Mouse (Mus musculus) limb, embryonic 10.5 days (tissue): ENCODE data around the gene Hspb7. TPM values are rescaled to one million over a fixed set of nuclear protein-coding genes. Genes with fewer than 3 reads are reported as not detected.

Source experiments
- DNase-seq: peaks from one replicate; pipeline ENCODE4 v3.0.0-alpha.2; 2017; ENCODE audit warnings: low spot score
- H3K27ac ChIP-seq: fragments of 300-500 bp; sonication (generic); 2 replicates; pipeline ENCODE4 v1.5.1; 2016; ENCODE audit warnings: mild to moderate bottlenecking
- H3K27me3 ChIP-seq: fragments of 300-500 bp; sonication (generic); 2 replicates; pipeline ENCODE4 v1.6.1; 2016; ENCODE audit warnings: low read depth, mild to moderate bottlenecking; ENCODE audit not compliant: poor library complexity, severe bottlenecking
- H3K36me3 ChIP-seq: fragments of 300-500 bp; sonication (generic); 2 replicates; pipeline ENCODE4 v1.6.1; 2016; ENCODE audit warnings: mild to moderate bottlenecking, moderate library complexity
- H3K4me1 ChIP-seq: fragments of 300-500 bp; sonication (generic); 2 replicates; pipeline ENCODE4 v1.6.1; 2016
- H3K4me3 ChIP-seq: fragments of 300-500 bp; sonication (generic); 2 replicates; pipeline ENCODE4 v1.5.1; 2016; ENCODE audit warnings: mild to moderate bottlenecking, moderate library complexity
- H3K9me3 ChIP-seq: fragments of 300-500 bp; sonication (generic); replicated peaks from 2 replicates; pipeline ENCODE4 v1.6.1; 2016; ENCODE audit warnings: mild to moderate bottlenecking
- WGBS: fragments of 180-500 bp; shearing (Covaris S2); methylation state at CpG from one replicate; pipeline ENCODE4 v1.1.7; 2016; 5-methylcytosine and 5-hydroxymethylcytosine counted together
- polyA plus RNA-seq: library from polyadenylated mRNA; unstranded; fragments of >200 nt; fragmentation: Nextera tagmentation; extraction: Ambion mirVana; gene quantifications from 2 replicates; pipeline ENCODE4 v1.2.1, GENCODE M21; 2016

Gene Hspb7
- polyA plus RNA-seq, 1 experiment from 2014 or later = 0.05 TPM

DNA sequence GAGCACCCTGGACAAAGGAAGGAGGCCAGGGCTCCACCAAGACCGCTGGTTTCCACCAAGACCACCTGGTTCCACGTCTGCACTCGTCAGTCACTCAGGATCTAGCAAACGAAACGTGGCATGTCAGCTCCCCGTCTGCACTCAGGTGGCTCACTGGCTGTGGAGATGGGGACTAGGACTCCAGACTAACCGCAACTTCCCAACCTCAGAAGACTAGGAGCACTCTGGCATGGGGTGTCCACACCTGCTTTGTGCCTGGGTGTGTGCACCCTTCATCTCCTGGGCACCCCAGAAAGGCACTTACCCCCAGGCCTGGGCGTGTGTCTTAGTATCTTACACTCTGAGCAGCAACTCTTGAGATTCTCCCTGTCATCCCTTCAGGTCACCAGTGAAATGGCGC is 39.2 kb downstream of the Hspb7 start:
- H3K27ac ChIP-seq = no peak overlapping the region
- H3K36me3 ChIP-seq = peaks cover 86% of the 10 kb centered on the region
- 93% methylated on average over 9 of the region's 9 CpGs for WGBS
- H3K27me3 ChIP-seq = no peaks in the 10 kb centered on the region
- H3K4me1 ChIP-seq = peaks cover 19% of the 10 kb centered on the region
- no peaks in the 10 kb centered on the region for H3K9me3 ChIP-seq
- no peak for DNase-seq
- no peak overlapping the region for H3K4me3 ChIP-seq

DNA sequence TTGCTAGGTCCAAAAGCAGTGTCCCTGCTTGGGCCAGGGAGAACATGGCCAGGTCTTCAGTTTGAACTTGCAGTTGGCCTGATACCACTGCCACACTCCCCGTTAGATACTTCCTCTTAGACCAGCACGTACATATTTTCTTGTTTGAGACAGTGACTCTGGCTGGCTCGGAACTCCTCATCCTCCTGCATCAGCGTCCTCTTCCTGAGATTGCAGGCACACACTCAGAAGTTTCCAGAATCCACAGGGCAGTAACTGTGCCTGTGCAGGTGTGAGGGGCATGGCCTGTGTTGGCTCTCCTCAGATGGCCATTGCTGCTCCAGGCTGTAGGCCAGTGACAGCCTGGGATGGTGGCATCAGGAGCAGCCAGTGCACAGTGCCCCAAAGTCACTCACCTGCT is 39.9 kb downstream of the Hspb7 start:
- no peak overlapping the region for H3K4me3 ChIP-seq
- WGBS = 90% methylated on average over 4 of the region's 4 CpGs
- no peak overlapping the region for H3K27ac ChIP-seq
- no peak for DNase-seq
- H3K9me3 ChIP-seq = no peaks in the 10 kb centered on the region
- peaks cover 87% of the 10 kb centered on the region for H3K36me3 ChIP-seq
- peaks cover 19% of the 10 kb centered on the region for H3K4me1 ChIP-seq
- no peaks in the 10 kb centered on the region for H3K27me3 ChIP-seq

DNA sequence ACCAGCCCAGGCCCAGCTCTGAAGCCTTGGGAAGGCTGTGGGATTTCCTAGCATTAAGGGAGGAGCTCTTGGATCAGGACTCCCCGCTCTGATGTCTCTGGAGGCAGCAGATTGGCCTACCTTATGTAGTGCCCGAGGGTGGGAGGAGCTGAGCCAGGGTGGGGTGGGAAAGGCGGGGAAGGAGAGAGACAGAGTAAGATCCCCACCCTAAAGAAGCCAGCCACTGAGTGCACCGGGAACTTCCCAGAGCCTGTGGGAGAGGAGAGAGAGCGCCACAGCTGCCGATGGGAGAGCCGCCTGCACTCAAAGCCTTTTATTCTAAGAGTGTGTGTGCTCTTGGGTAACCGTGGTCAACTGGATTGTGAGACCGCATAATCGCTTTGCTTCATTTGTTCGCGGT is 40.5 kb downstream of the Hspb7 start:
- peaks cover 87% of the 10 kb centered on the region for H3K36me3 ChIP-seq
- H3K4me1 ChIP-seq = peaks cover 18% of the 10 kb centered on the region
- DNase-seq = no peak
- no peaks in the 10 kb centered on the region for H3K9me3 ChIP-seq
- no peak overlapping the region for H3K27ac ChIP-seq
- H3K4me3 ChIP-seq = no peak overlapping the region
- 72% methylated on average over 12 of the region's 12 CpGs for WGBS
- H3K27me3 ChIP-seq = no peaks in the 10 kb centered on the region

DNA sequence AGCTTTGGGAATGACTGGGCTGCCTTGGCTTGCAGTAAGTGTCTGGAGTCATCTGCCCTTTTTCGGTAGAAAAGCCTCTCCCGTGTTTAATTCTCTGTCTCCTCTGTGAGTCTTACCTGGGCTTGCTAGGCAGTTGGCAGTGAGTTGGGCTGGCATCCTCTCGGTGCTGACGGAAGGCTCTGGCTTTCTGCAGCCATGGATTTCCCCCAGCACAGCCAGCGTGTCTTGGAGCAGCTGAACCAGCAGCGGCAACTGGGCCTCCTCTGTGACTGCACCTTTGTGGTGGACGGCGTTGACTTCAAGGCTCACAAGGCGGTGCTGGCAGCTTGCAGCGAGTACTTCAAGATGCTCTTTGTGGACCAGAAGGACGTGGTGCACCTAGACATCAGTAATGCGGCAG is 41.0 kb downstream of the Hspb7 start:
- H3K9me3 ChIP-seq = no peaks in the 10 kb centered on the region
- peaks cover 87% of the 10 kb centered on the region for H3K36me3 ChIP-seq
- 95% methylated on average over 12 of the region's 12 CpGs for WGBS
- no peak overlapping the region for H3K27ac ChIP-seq
- no peak for DNase-seq
- no peak overlapping the region for H3K4me3 ChIP-seq
- no peaks in the 10 kb centered on the region for H3K27me3 ChIP-seq
- H3K4me1 ChIP-seq = peaks cover 16% of the 10 kb centered on the region

DNA sequence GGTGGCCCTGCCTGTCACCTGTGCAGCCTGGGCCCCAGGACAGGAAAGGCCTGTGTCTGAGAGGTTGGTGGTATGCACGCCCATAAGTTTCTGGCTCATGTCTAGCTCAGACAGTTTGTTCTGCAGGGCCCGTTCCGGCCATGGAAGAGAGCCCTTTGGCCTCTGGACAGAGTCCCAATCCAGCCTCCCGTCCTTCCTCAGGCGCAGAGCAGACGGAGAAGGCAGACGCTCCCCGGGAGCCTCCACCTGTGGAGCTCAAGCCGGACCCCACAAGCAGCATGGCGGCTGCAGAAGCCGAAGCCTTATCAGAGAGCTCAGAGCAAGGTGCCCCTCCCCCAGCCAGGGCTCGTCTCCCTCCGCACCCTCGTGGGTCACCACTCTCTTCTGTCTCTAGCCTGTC is 42.9 kb downstream of the Hspb7 start:
- H3K9me3 ChIP-seq = no peaks in the 10 kb centered on the region
- no peak overlapping the region for H3K27ac ChIP-seq
- no peaks in the 10 kb centered on the region for H3K27me3 ChIP-seq
- H3K4me3 ChIP-seq = no peak overlapping the region
- WGBS = 84% methylated on average over 14 of the region's 14 CpGs
- H3K36me3 ChIP-seq = peaks cover 95% of the 10 kb centered on the region
- no peak for DNase-seq
- peaks cover 7% of the 10 kb centered on the region for H3K4me1 ChIP-seq

DNA sequence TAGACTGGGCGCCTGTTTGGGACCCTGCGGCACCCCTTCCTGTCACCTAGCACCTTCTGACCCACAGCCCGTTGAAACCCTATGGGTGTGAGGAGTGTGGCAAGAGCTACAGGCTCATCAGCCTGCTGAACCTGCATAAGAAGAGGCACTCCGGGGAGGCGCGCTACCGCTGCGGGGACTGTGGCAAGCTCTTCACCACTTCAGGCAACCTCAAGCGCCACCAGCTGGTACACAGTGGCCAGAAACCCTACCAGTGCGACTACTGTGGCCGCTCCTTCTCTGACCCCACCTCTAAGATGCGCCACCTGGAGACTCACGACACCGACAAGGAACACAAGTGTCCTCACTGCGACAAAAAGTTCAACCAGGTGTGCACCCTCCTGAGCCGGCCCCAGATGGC is 44.1 kb downstream of the Hspb7 start:
- H3K4me3 ChIP-seq = no peak overlapping the region
- 76% methylated on average over 16 of the region's 16 CpGs for WGBS
- H3K36me3 ChIP-seq = peaks cover 98% of the 10 kb centered on the region

DNA sequence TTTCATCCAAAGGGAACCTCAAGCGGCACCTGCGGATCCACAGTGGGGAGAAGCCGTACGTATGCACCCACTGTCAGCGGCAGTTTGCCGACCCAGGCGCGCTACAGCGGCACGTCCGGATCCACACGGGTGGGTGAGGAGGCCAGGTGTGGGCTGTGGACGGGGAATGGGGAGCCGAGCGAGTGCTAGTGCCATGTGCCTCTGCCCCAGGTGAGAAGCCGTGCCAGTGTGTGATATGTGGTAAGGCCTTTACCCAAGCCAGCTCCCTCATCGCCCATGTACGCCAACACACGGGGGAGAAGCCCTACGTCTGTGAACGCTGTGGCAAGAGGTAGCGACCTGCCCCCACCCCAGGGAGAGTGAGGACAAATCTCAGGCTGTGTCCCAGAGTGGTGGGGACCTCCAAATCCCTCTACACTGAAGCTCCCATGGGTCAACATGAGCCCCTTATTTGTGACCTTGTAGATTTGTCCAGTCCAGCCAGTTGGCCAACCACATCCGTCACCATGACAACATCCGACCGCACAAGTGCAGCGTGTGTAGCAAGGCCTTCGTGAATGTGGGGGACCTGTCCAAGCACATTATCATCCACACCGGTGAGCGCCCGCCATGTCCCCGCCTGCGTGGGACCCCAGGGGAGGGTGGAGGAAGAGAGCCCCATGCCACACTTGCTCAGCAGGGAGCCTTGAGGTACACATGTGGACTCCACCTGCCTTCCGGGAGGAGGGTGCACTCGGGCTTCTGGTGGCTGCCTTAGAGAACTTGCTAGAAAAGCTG is 45.1 kb downstream of the Hspb7 start:
- no peak for DNase-seq
- Histone ChIP-seq H3K27me3 (no peaks in the 10 kb centered on the region), H3K27ac (no peak overlapping the region), H3K4me3 (no peak overlapping the region), H3K36me3 (peaks cover 98% of the 10 kb centered on the region), H3K4me1 (no peaks in the 10 kb centered on the region), H3K9me3 (no peaks in the 10 kb centered on the region)
- WGBS = 94% methylated on average over 34 of the region's 34 CpGs

More for the DNA sequence above, 44.1 kb downstream of the Hspb7 start:
- Histone ChIP-seq H3K27ac (no peak overlapping the region), H3K4me1 (no peaks in the 10 kb centered on the region), H3K9me3 (no peaks in the 10 kb centered on the region), H3K27me3 (no peaks in the 10 kb centered on the region)
- DNase-seq = no peak

GRCm38 (mm10) chr4:141466289-141466795 is 45.8 kb downstream of the Hspb7 start:
- Histone ChIP-seq H3K4me3 (no peak overlapping the region), H3K27me3 (no peaks in the 10 kb centered on the region), H3K27ac (no peak overlapping the region), H3K9me3 (no peaks in the 10 kb centered on the region), H3K36me3 (peaks cover 98% of the 10 kb centered on the region), H3K4me1 (no peaks in the 10 kb centered on the region)
- WGBS = 91% methylated on average over 16 of the region's 16 CpGs
- DNase-seq = no peak

DNA sequence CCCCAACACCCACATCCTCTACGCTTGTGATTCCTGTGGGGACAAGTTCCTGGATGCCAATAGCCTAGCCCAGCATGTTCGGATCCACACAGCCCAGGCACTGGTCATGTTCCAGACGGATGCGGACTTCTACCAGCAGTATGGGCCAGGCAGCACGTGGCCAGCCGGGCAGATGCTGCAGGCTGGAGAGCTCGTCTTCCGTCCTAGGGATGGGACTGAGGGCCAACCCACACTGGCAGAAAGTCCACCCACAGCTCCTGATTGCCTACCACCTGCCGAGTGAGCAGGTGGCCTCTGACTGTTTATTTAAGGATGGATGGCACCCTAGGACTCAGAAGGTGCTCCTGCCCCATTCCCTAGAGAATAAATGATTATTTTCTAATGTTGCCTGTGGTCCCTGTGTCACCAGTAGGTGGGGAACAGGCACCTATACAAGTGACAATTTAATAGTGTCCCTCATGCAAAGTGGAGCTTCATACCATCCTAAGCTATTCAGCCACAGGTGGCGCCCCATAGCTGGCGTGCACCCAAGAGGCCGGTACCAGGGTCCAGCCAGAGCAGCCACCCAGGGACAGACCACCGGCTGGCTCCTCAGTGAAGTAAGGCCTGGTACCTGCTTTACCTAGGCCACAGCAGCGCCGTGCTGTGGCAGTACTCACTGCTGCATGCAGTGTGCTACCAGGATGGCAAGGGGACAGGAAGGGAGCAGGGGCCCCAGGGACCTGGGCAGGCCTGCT is 46.4 kb downstream of the Hspb7 start:
- 86% methylated on average over 15 of the region's 15 CpGs for WGBS
- H3K27ac ChIP-seq = no peak overlapping the region
- no peaks in the 10 kb centered on the region for H3K27me3 ChIP-seq
- no peaks in the 10 kb centered on the region for H3K4me1 ChIP-seq
- no peak overlapping the region for H3K4me3 ChIP-seq
- H3K36me3 ChIP-seq = peaks cover 98% of the 10 kb centered on the region
- no peak for DNase-seq
- no peaks in the 10 kb centered on the region for H3K9me3 ChIP-seq

DNA sequence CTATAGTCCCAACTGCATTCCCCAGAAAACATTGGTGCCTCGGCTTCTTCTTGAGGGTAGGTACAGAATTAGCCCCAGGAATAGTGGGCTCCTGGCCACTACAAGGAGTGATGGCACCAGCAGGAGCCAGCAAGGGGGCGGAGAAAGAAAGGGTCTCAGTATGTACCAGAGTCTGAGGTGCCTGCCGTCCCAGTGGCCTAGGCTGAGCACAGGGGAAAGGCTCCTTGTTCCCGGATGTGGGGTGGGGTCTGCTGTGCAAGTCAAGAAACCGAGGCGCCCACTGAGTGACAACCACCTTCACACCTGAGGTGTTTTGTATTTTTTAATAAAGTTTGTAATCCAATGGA is 47.0 kb downstream of the Hspb7 start:
- Histone ChIP-seq H3K27me3 (no peaks in the 10 kb centered on the region), H3K9me3 (no peaks in the 10 kb centered on the region), H3K36me3 (peaks cover 98% of the 10 kb centered on the region), H3K27ac (no peak overlapping the region), H3K4me1 (no peaks in the 10 kb centered on the region), H3K4me3 (no peak overlapping the region)
- WGBS = 88% methylated on average over 6 of the region's 6 CpGs
- no peak for DNase-seq

GRCm38 (mm10) chr4:141468576-141468975 is 48.0 kb downstream of the Hspb7 start:
- peaks cover 98% of the 10 kb centered on the region for H3K36me3 ChIP-seq
- no peaks in the 10 kb centered on the region for H3K9me3 ChIP-seq
- WGBS = 81% methylated on average over 10 of the region's 10 CpGs
- no peak for DNase-seq
- H3K27me3 ChIP-seq = no peaks in the 10 kb centered on the region
- H3K4me1 ChIP-seq = no peaks in the 10 kb centered on the region
- no peak overlapping the region for H3K4me3 ChIP-seq
- H3K27ac ChIP-seq = no peak overlapping the region

GRCm38 (mm10) chr4:141469343-141469742 is 48.8 kb downstream of the Hspb7 start:
- peaks cover 98% of the 10 kb centered on the region for H3K36me3 ChIP-seq
- H3K9me3 ChIP-seq = no peaks in the 10 kb centered on the region
- H3K4me1 ChIP-seq = no peaks in the 10 kb centered on the region
- no peak for DNase-seq
- 92% methylated on average over 9 of the region's 9 CpGs for WGBS
- H3K27ac ChIP-seq = no peak overlapping the region
- H3K27me3 ChIP-seq = no peaks in the 10 kb centered on the region
- H3K4me3 ChIP-seq = no peak overlapping the region

DNA sequence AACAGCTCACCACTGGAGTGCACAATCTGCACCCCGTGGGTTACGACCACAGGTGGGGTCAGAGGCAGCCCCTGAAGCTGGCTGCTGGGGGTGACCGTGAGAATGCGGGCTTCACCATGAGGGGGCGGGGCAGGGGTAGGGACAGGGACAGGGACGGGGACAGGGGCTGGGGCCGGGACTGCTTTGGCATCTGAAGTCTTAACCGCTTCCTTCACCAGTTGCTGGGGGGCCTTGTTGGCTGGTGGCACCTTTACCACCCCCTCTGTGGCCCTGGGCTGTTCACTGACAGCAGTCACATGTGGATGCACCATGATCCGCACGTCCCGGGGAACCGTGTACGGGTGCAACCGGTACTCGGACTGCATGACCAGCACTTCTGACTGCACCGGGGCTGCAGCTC is 50.9 kb downstream of the Hspb7 start:
- no peak overlapping the region for H3K27ac ChIP-seq
- 96% methylated on average over 16 of the region's 16 CpGs for WGBS
- H3K4me1 ChIP-seq = 0 out of 2 replicates have a peak, but pooled peaks cover 3% of the 10 kb centered on the region
- peaks cover 98% of the 10 kb centered on the region for H3K36me3 ChIP-seq
- no peak overlapping the region for H3K4me3 ChIP-seq
- no peaks in the 10 kb centered on the region for H3K9me3 ChIP-seq
- no peak for DNase-seq
- H3K27me3 ChIP-seq = no peaks in the 10 kb centered on the region
